Mouse (Mus musculus): ENCODE measurements at regions not wholly inside any gene's neighbourhood (a gene's known extent, or its start where the extent isn't known, plus 50 kb on each side); places are given as distances from the start of the nearest gene placed in this dataset.

DNA sequence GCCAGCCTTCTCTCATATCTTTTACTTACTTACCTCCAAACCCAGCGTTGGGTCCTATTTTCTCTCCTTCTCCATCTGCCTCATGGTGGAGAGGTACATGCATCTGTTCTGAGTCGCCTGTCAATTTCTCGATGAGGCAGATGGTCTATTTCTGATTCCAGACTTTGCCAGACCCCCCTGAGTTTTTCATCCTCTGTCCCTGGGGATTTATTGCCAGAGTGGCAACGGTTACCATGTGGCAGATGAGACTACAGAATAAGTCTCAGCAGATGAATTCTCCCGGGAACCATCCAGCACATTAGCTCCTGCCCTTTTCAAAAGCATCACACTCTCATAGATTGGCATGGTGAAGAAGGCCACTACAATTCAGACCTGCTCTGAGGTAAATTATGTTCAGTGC, 819.7 kb upstream of the Acvr2a start:
- DNase-seq = no peak

GRCm38 (mm10) chr2:48001230-48001629, 812.7 kb upstream of the Acvr2a start:
- DNase-seq = no peak

DNA sequence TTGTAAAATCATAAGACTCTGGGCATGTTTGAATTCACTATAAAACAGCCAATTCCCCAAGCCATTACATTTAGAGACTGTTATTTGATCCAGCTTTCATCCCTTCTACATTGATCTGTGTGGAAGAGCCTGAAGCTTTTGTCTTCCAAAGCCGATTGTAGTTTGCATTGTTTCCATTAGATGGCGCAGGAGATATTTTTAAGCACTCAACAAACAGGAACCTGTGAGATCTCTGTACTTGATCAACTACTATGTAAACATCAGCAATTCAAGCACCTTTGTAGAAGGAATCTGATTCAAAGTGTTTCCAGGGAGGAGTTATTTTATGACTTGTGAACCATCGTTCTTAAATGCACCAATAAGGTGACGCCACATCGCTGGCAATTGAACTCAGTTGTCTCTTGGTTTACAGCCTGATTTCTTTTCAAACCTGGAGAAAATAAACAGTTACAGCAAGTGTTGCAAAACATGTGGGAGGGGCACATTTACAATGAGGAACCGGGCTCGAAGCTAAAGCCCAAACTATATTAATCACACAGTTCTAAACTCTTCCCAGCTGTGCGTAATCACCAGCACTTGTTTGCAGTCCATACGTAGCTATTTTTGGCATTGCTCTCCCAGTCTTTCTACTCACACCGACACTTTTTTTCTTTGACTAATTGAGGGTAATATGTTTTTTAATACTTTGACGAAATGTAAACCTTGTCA, 812.0 kb upstream of the Acvr2a start:
- peak; percentile 9 for DNase-seq

DNA sequence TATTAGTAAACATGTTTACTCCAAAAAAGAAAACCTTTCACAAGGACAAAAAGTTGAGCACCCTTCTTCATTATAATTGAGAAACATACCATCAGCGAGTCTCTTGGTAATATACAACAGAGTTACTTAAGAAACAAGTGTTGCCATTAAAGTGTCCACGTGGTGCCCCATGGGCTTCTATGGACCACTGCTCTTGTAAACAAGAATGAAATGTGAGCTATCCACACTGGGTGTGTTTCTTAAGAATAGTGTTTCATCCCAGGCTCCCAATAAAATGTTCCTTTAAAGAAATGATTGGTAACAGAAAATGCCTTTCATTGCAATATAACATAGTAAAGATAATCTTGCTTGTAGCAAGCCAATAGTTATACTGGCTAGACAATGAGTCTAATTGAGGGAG, 803.6 kb upstream of the Acvr2a start:
- no peak for DNase-seq

- no peak for DNase-seq
Observed at GRCm38 (mm10) chr2:48027559-48027958, 786.4 kb upstream of the Acvr2a start.

GRCm38 (mm10) chr2:48061375-48061774, 752.5 kb upstream of the Acvr2a start:
- no peak for DNase-seq

DNA sequence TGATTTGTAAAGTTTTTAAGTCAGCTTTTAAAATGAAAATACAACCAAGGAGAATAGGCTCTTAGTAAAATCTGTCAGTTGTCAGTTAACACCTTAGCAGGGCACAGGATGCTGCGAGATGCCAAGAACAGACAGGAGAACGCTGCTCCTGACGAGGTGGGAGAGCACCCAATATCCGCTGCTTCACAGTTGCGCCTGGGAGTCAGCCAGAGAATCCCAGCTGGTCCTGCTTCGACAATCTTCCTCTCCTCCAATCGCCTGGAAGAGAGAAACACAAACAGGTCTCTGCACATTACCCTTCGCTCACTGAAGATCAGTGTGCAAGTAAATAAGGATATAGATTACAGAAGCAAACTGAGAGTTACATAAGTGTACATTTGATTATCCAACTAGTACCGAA, 750.5 kb upstream of the Acvr2a start:
- no peak for DNase-seq

DNA sequence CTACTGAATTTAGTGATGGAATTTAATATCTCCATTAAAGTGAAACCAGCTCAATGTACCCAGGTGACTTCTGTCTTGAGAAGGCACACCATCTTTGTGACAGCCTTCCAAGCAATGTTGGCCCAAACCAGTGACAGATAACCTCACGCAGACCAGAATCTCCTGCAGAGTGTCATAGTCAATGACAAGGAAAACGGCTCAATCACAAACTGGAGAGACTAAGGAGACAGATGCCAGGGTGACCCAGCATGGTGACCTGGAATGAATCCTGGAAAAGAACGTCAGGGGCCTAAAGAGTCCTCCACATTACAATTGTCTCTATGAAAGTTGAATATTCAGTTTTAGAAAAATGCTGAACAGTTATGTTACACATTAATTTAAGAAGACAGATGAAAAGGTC, 748.7 kb upstream of the Acvr2a start:
- DNase-seq = no peak

GRCm38 (mm10) chr2:48082120-48082799, 731.6 kb upstream of the Acvr2a start:
- DNase-seq = no peak

- no peak for DNase-seq
Observed at GRCm38 (mm10) chr2:48098287-48098686, 715.6 kb upstream of the Acvr2a start.

GRCm38 (mm10) chr2:48098931-48099531, 714.9 kb upstream of the Acvr2a start:
- no peak for DNase-seq

- no peak for DNase-seq
Observed at GRCm38 (mm10) chr2:48123662-48124061, 690.2 kb upstream of the Acvr2a start.

GRCm38 (mm10) chr2:48138051-48138611, 675.8 kb upstream of the Acvr2a start:
- no peak for DNase-seq

- DNase-seq = no peak
Observed at GRCm38 (mm10) chr2:48141281-48141680, 672.6 kb upstream of the Acvr2a start.

- DNase-seq = no peak
Observed at GRCm38 (mm10) chr2:48154706-48155105, 659.2 kb upstream of the Acvr2a start.

- no peak for DNase-seq
Observed at GRCm38 (mm10) chr2:48172626-48173025, 641.3 kb upstream of the Acvr2a start.

GRCm38 (mm10) chr2:48186161-48186560, 627.7 kb upstream of the Acvr2a start:
- no peak for DNase-seq

DNA sequence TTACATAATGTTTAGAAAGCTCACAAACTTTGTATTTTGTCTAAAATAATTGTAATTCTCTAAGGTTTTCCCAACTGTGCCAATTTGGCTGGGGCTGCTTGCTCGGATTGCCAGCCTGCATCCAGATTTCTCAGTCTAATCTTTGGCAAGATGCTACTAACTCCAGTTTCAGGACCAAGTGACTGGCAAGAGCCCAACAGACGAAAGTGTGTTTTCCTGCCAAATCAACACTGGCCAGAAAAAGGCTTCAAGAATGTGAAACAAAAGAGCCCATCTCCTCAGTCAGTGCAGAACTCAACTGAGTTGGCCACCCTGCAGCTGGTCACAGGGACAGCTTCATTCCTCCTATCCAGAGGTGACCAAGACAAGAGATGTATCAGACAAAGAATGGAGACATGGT, 627.3 kb upstream of the Acvr2a start:
- DNase-seq = no peak

DNA sequence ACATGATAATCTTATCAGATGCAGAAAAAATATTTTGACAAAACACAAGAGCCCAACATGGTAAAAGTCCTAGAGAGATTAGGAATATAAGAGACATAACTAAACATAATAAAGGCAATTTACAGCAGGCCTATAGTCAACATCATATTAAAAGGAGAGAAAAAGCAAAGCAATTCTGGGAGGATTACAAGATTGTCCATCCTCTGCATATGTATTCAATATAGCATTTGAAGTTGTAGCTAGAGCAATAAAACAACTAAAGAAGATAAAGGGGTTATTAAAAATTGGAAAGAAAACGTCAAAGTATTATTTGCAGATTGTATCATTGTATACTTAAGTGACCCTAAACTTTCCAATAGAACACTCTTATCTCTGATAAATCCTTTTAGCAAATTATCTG, 602.1 kb upstream of the Acvr2a start:
- DNase-seq = no peak

- no peak for DNase-seq
Observed at GRCm38 (mm10) chr2:48220771-48221170, 593.1 kb upstream of the Acvr2a start.

DNA sequence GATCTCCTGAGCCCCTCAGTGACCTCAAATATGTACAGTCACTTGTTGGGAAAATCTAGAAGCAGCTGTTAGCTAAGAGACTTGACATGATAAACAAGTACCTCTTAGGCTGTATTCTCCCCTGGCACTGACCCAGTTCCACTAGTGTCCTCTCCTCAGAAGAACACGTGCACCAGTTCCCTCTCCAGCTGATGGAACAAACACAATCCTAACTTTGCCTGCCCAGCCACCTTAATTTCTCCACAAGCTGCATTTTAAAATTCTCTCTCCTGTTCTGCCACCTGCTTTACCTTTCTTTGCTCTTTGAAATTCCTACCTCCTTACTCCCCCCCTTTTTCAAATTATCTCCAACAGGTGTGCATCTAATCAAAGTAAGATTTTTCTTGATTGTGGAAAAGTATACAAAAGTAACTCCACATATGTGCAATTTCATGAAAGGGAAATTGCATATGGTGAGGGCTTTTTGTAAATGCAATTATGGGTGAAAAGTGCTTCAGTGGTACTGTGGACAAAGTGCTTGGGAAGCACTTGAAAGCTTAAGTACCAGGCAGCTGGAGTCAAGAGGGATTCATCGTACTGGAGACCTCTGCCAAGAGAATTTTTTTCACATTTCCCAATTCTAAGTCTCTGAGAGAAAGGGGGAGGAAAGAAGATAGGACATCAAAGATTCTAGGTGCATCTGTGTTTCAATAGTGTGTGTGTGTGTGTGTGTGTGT, 590.7 kb upstream of the Acvr2a start:
- DNase-seq = no peak

- DNase-seq = no peak
Observed at GRCm38 (mm10) chr2:48250174-48250573, 563.7 kb upstream of the Acvr2a start.

DNA sequence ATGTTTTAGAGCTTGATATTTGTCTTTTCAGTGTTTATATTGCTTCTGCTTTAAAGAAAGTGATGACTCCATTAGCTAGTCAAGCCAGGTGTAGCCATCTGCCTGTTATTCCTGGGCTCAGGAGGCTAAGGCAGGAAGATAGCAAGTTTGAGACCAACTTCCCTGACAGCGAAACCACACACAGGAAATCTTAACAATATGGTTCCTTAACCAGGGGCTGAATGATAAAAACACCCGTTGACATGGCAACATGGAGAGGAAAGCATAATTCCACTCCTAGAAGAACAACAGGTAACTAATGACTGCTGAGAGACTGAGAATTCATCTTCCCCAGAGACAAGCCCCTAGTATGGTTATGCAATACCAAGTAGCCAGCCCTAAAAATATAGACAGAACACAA, 553.6 kb upstream of the Acvr2a start:
- no peak for DNase-seq

All from thymus, postnatal 25 days (tissue).